Mouse (Mus musculus): ENCODE data around the gene Slc47a2. TPM values are rescaled to one million over a fixed set of nuclear protein-coding genes. Genes with fewer than 3 reads are reported as not detected.
A peak's percentile ranks its signal among the peaks of the same experiment; 100 is the strongest.

Gene Slc47a2
- polyA plus RNA-seq, 1 experiment from 2014 or later = not detected

- Histone ChIP-seq H3K4me3 (ENCODE audit: low read length) (no peak overlapping the region), H3K9me3 (ENCODE audit: control insufficient read depth, low read length) (no peaks in the 10 kb centered on the region), H3K36me3 (ENCODE audit: control insufficient read depth, insufficient read depth, low read length) (no peaks in the 10 kb centered on the region), H3K27me3 (replicated peaks; ENCODE audit: control insufficient read depth, insufficient read depth, low read length) (no peaks in the 10 kb centered on the region), H3K4me2 (ENCODE audit: low read depth, low read length) (no peak overlapping the region), H3K4me1 (ENCODE audit: control insufficient read depth, insufficient read depth, low read length) (peaks cover 2% of the 10 kb centered on the region; the same call in 1 of the 2 replicates), H3K27ac (ENCODE audit: low read length) (no peak overlapping the region), H3K9ac (ENCODE audit: low read depth, low read length) (no peak overlapping the region)
- ATAC-seq = no peak
- WGBS = 48% methylated on average over 2 of the region's 2 CpGs
These were observed 64.7 kb downstream of the Slc47a2 start for GRCm38 (mm10) chr11:61277937-61278336.

DNA sequence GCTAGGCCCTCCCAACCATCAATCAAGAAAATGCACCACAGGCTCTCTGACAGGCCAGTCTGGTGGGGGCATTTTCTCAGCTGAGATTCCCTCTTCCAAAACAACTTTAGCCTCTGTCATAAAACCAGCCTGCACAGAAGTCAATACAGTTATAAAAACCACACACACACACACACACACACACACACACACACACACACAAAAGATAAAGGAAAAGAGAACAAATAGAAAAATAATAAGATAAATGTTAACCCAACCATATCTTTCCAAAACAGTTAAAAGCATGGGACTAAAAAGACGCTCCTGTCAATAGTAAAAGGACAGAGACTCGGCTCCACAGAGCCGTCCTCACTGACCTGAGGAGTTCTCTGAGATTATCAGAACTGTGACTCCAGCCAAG lies 66.2 kb downstream of the Slc47a2 start:
- no peaks in the 10 kb centered on the region for H3K27me3 ChIP-seq (replicated peaks; ENCODE audit: control insufficient read depth, insufficient read depth, low read length)
- H3K4me1 ChIP-seq (ENCODE audit: control insufficient read depth, insufficient read depth, low read length) = peaks cover 2% of the 10 kb centered on the region; the same call in 1 of the 2 replicates
- H3K36me3 ChIP-seq (ENCODE audit: control insufficient read depth, insufficient read depth, low read length) = no peaks in the 10 kb centered on the region
- H3K4me2 ChIP-seq (ENCODE audit: low read depth, low read length) = no peak overlapping the region
- H3K9me3 ChIP-seq (ENCODE audit: control insufficient read depth, low read length) = no peaks in the 10 kb centered on the region
- no peak overlapping the region for H3K4me3 ChIP-seq (ENCODE audit: low read length)
- 66% methylated on average over 3 of the region's 3 CpGs for WGBS
- H3K9ac ChIP-seq (ENCODE audit: low read depth, low read length) = no peak overlapping the region
- no peak for ATAC-seq
- no peak overlapping the region for H3K27ac ChIP-seq (ENCODE audit: low read length)

GRCm38 (mm10) chr11:61275106-61275505 lies 67.6 kb downstream of the Slc47a2 start:
- Histone ChIP-seq H3K4me2 (ENCODE audit: low read depth, low read length) (no peak overlapping the region), H3K4me1 (ENCODE audit: control insufficient read depth, insufficient read depth, low read length) (peaks cover 2% of the 10 kb centered on the region; the same call in 1 of the 2 replicates), H3K9ac (ENCODE audit: low read depth, low read length) (no peak overlapping the region), H3K9me3 (ENCODE audit: control insufficient read depth, low read length) (no peaks in the 10 kb centered on the region), H3K36me3 (ENCODE audit: control insufficient read depth, insufficient read depth, low read length) (no peaks in the 10 kb centered on the region), H3K27ac (ENCODE audit: low read length) (no peak overlapping the region), H3K27me3 (replicated peaks; ENCODE audit: control insufficient read depth, insufficient read depth, low read length) (no peaks in the 10 kb centered on the region), H3K4me3 (ENCODE audit: low read length) (no peak overlapping the region)
- no peak for ATAC-seq
- WGBS = 45% methylated on average over 8 of the region's 8 CpGs

DNA sequence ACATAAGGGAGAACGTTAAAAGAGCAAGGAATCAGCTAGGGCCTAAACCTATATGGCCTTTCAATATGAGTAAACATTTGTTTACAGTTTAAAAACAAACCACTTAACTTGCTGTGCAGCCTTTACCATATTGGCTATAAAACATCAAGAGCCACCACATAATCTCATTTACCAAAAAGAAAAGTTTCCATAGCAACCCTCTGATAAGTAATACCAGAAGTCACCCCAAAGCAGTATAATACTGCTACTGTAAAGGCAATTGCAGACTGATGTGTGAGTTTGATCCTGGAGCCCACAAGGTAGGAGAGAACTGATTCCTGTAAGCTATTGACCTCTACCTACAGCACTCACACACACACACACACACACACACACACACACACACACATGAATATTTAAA lies 68.2 kb downstream of the Slc47a2 start:
- 41% methylated on average over 1 of the region's 1 CpGs for WGBS
- H3K36me3 ChIP-seq (ENCODE audit: control insufficient read depth, insufficient read depth, low read length) = no peaks in the 10 kb centered on the region

GRCm38 (mm10) chr11:61273928-61274327 lies 68.7 kb downstream of the Slc47a2 start:
- Histone ChIP-seq H3K9me3 (ENCODE audit: control insufficient read depth, low read length) (no peaks in the 10 kb centered on the region), H3K4me3 (ENCODE audit: low read length) (no peak overlapping the region), H3K9ac (ENCODE audit: low read depth, low read length) (no peak overlapping the region), H3K27ac (ENCODE audit: low read length) (no peak overlapping the region), H3K4me2 (ENCODE audit: low read depth, low read length) (no peak overlapping the region), H3K4me1 (ENCODE audit: control insufficient read depth, insufficient read depth, low read length) (peaks cover 7% of the 10 kb centered on the region; the same call in 1 of the 2 replicates), H3K27me3 (replicated peaks; ENCODE audit: control insufficient read depth, insufficient read depth, low read length) (no peaks in the 10 kb centered on the region), H3K36me3 (ENCODE audit: control insufficient read depth, insufficient read depth, low read length) (no peaks in the 10 kb centered on the region)
- 84% methylated on average over 2 of the region's 2 CpGs for whole genome bisulfite sequencing
- ATAC-seq = no peak

More for the DNA sequence above, 68.2 kb downstream of the Slc47a2 start:
- no peaks in the 10 kb centered on the region for H3K27me3 ChIP-seq (replicated peaks; ENCODE audit: control insufficient read depth, insufficient read depth, low read length)
- H3K4me2 ChIP-seq (ENCODE audit: low read depth, low read length) = no peak overlapping the region
- H3K27ac ChIP-seq (ENCODE audit: low read length) = no peak overlapping the region
- H3K4me1 ChIP-seq (ENCODE audit: control insufficient read depth, insufficient read depth, low read length) = peaks cover 7% of the 10 kb centered on the region; the same call in 1 of the 2 replicates
- ATAC-seq = no peak
- no peaks in the 10 kb centered on the region for H3K9me3 ChIP-seq (ENCODE audit: control insufficient read depth, low read length)
- H3K4me3 ChIP-seq (ENCODE audit: low read length) = no peak overlapping the region
- H3K9ac ChIP-seq (ENCODE audit: low read depth, low read length) = no peak overlapping the region

DNA sequence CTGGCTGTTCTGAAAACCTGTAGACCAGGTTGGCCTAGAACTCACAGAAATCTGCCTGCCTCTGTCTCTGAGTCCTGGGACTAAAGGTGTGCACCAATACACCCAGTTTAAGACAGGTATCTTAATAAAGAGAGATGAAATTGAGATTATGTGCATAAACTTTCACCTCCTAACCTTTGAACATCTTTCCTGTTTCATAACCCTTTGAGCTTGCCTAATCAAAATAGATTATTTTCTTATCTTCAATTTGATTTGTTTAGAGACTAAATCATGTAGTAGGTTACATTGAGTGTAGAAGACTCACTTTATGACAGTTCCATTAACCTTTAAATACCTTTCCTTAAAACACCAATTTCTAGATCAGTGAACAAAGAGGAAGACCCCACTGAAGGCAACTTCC lies 71.0 kb downstream of the Slc47a2 start:
- H3K4me1 ChIP-seq (ENCODE audit: control insufficient read depth, insufficient read depth, low read length) = peaks cover 5% of the 10 kb centered on the region; the same call in 1 of the 2 replicates
- H3K27ac ChIP-seq (ENCODE audit: low read length) = no peak overlapping the region
- H3K4me2 ChIP-seq (ENCODE audit: low read depth, low read length) = no peak overlapping the region
- H3K9me3 ChIP-seq (ENCODE audit: control insufficient read depth, low read length) = no peaks in the 10 kb centered on the region
- no peaks in the 10 kb centered on the region for H3K36me3 ChIP-seq (ENCODE audit: control insufficient read depth, insufficient read depth, low read length)
- no peaks in the 10 kb centered on the region for H3K27me3 ChIP-seq (replicated peaks; ENCODE audit: control insufficient read depth, insufficient read depth, low read length)
- no peak for ATAC-seq
- no peak overlapping the region for H3K4me3 ChIP-seq (ENCODE audit: low read length)
- no peak overlapping the region for H3K9ac ChIP-seq (ENCODE audit: low read depth, low read length)

GRCm38 (mm10) chr11:61270406-61270805 lies 72.3 kb downstream of the Slc47a2 start:
- Histone ChIP-seq H3K27me3 (replicated peaks; ENCODE audit: control insufficient read depth, insufficient read depth, low read length) (no peaks in the 10 kb centered on the region), H3K4me1 (ENCODE audit: control insufficient read depth, insufficient read depth, low read length) (peaks cover 5% of the 10 kb centered on the region; the same call in 1 of the 2 replicates), H3K4me3 (ENCODE audit: low read length) (no peak overlapping the region), H3K9ac (ENCODE audit: low read depth, low read length) (no peak overlapping the region), H3K36me3 (ENCODE audit: control insufficient read depth, insufficient read depth, low read length) (no peaks in the 10 kb centered on the region), H3K9me3 (ENCODE audit: control insufficient read depth, low read length) (no peaks in the 10 kb centered on the region), H3K4me2 (ENCODE audit: low read depth, low read length) (no peak overlapping the region), H3K27ac (ENCODE audit: low read length) (no peak overlapping the region)
- ATAC-seq = no peak
- 90% methylated on average over 5 of the region's 5 CpGs for WGBS

DNA sequence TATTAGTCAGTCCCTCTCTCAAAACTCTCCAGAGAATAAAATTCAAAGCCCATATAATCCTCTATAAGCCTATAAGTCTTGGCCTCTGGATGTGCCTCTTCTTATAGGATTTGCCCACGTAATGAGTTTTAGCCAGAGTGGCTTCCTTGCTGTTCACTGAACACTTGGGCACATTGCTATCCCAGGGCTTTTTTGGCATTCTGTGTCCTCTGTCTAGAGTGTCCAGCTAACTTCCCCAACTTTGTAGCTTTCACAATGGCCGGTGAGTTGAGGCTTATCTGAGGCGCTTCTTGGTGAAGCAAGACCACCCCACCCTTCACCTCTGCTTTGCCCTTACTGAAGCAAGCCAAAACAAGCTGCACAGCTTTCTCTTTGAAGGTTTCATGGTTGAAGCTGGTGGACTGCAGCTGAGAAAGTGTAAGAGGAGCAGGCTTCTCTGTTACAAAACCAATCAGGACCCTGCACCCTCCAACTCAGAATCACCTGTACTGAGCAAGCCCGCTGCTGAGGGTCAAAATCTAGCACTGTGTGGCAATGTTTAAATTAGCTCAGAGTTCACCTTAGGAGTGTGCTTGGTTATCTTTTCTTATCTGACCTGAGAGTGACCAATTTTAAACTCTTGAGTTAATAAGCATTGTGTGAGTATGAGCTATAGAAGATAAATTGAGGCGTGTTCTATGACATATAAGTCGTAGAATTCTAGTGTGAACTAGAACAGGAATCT lies 73.9 kb downstream of the Slc47a2 start:
- no peak overlapping the region for H3K9ac ChIP-seq (ENCODE audit: low read depth, low read length)
- no peak; the same call in 1 of the 2 replicates for ATAC-seq
- no peaks in the 10 kb centered on the region; the same call in 1 of the 2 replicates for H3K36me3 ChIP-seq (ENCODE audit: control insufficient read depth, insufficient read depth, low read length)
- peaks cover 5% of the 10 kb centered on the region; the same call in 1 of the 2 replicates for H3K4me1 ChIP-seq (ENCODE audit: control insufficient read depth, insufficient read depth, low read length)
- no peak overlapping the region for H3K27ac ChIP-seq (ENCODE audit: low read length)
- no peaks in the 10 kb centered on the region for H3K9me3 ChIP-seq (ENCODE audit: control insufficient read depth, low read length)
- no peak overlapping the region for H3K4me2 ChIP-seq (ENCODE audit: low read depth, low read length)
- 67% methylated on average over 6 of the region's 6 CpGs for WGBS
- H3K4me3 ChIP-seq (ENCODE audit: low read length) = no peak overlapping the region
- no peaks in the 10 kb centered on the region for H3K27me3 ChIP-seq (replicated peaks; ENCODE audit: control insufficient read depth, insufficient read depth, low read length)

- peak; percentile 98 for ATAC-seq
- Histone ChIP-seq H3K27ac (ENCODE audit: low read length) (peak within 1 kb of the TSS; percentile 99), H3K9ac (ENCODE audit: low read depth, low read length) (peak within 1 kb of the TSS; percentile 91), H3K27me3 (replicated peaks; ENCODE audit: control insufficient read depth, insufficient read depth, low read length) (no peaks in the 10 kb centered on the region), H3K9me3 (ENCODE audit: control insufficient read depth, low read length) (no peaks in the 10 kb centered on the region), H3K4me3 (ENCODE audit: low read length) (peak within 1 kb of the TSS; percentile 88), H3K36me3 (ENCODE audit: control insufficient read depth, insufficient read depth, low read length) (peaks cover 1% of the 10 kb centered on the region; the same call in 1 of the 2 replicates), H3K4me1 (ENCODE audit: control insufficient read depth, insufficient read depth, low read length) (peaks cover 5% of the 10 kb centered on the region; the same call in 1 of the 2 replicates), H3K4me2 (ENCODE audit: low read depth, low read length) (peak within 1 kb of the TSS; percentile 60)
- under 1% methylated on average over 58 of the region's 58 CpGs for WGBS
These were observed 75.8 kb downstream of the Slc47a2 start, which contains the start of gene Aldh3a2 for GRCm38 (mm10) chr11:61266551-61267533. Gene Aldh3a2 (minus strand): TSS chr11:61267464.

All from intestine, embryonic 16.5 days (tissue).